Mouse (Mus musculus): Measurements from ENCODE around the gene Gprin2.
A peak's percentile ranks its signal among the peaks of the same experiment; 100 is the strongest.

Gene Gprin2

DNA sequence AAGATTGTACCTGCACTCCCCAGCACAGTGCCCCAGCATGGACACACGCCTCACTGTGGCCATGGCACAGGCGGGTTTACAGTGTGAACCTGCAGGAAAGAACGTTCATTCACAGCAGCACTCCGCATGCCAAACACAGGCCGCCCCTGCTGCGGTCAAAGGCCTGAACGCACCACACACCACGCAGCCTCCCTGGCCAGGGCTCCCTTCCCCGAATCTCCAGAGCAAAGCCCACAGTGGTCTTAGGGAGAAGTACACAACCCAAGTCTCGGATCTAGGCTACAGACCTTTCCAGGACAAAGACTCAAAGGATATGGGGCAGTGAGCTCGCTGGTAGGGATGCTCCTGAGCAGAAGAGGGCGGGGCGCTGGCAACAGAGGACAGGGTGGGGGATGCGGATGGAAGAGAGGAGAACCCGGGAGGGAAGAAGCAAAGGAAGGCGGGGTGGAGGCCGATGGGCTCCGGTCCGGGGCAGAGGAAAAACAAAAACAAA, 669 bp downstream of the Gprin2 start:
- peak; percentile 45 to 49 for DNase-seq

DNA sequence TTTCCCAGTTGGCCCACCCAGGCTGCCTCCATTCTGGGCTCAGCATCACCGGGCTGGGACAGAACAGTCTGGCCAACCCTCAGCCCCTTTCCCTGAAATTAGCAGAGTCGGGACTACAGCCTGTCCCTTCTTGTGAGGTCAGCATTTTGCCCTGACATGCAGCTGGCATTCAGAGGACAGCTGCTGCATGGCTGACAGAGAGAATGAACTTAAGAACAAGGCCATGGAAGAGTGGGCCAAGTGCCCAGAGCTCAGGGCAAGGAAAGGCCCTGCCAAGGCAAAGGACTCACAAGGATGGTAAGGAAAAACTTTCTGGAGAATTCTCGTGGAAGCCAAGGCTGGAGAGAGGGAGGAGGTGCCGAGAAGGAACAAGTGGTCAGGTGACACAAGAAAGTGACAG, 4.7 kb downstream of the Gprin2 start:
- no peak for DNase-seq

GRCm38 (mm10) chr14:34195466-34195865, 6.0 kb downstream of the Gprin2 start:
- peak; percentile 21 to 41 for DNase-seq

GRCm38 (mm10) chr14:34193879-34194278, 7.6 kb downstream of the Gprin2 start:
- no peak for DNase-seq

- DNase-seq, result no peak
Observed at GRCm38 (mm10) chr14:34190361-34190760, 11.1 kb downstream of the Gprin2 start.

DNA sequence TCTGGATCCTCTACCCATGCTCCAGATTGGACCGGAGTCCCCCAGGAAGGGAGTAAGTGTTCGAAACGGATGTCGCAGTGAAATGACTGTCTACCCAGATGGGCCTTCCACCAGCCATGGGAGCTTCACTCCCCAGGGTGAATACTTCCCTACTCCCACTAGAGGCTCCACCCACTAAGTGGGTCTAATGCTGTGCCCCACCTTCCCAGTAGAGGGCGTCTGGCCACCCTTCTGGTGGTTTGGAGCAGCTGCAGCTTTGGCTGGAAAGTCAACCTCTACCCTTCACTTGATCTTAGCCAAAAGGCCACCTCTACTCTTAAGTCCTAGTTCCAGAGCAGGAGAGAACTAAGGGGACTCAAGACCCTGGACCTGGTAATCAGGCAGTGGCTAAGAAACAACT, 12.8 kb downstream of the Gprin2 start:
- peak; percentile 13 to 40 for DNase-seq

GRCm38 (mm10) chr14:34183101-34183500, 18.4 kb downstream of the Gprin2 start:
- no peak for DNase-seq

DNA sequence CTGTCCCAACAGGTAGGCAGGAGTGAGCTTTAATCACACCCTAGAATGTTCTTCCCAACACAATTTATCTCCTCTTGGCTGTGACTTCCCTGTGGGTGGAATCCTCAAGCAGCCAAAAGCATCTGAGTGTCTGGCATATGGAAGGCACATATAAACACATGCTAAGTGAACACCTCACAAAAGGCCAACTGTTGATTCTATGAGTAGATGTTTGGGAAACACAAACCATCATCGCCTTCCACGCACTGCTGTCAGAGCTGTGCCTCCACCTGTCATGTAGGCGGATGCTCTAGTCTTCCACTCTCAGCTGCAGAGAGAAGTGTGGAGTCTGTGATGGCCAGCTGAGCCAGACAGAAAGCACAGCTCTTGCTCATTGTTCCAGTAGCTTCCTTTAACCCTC, 22.1 kb downstream of the Gprin2 start:
- DNase-seq, result no peak

DNA sequence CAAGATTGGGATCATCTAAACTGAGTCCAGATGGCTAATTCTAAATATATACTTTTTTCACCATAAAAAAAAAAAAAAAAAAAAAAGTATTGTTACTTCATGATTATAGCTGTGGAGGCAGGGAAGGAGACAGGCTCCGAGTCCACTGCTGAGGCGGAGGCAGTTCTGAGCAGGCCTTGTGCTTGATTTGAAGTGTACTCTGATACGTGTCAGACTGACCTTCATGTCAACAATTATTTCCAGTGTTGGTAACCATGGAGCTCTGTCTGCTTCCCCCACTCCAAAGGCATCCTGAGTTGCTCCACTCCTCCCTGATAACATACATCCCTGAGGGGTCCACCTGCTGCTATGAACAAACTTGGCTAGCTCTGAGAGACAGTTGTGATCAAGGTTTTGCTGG, 30.3 kb downstream of the Gprin2 start:
- DNase-seq, result no peak

DNA sequence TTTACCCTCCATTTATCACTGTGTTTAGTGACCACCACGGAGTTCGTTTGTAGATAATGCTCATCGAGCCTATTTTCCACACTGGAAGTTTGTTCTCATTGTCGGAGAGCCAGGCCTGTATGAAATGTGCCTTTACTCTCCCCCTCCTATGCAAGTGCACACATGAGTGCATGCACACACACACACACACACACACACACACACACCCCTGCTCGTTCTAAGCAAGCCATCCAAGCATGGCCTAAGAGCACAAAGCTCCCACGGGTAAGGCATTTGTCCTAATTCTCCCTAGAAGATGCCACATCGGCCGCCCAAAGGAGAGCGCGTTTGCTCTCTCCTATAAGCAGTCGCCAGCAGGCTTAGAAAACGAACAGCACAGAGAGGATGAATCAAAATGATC, 45.7 kb downstream of the Gprin2 start:
- no peak for DNase-seq

DNA sequence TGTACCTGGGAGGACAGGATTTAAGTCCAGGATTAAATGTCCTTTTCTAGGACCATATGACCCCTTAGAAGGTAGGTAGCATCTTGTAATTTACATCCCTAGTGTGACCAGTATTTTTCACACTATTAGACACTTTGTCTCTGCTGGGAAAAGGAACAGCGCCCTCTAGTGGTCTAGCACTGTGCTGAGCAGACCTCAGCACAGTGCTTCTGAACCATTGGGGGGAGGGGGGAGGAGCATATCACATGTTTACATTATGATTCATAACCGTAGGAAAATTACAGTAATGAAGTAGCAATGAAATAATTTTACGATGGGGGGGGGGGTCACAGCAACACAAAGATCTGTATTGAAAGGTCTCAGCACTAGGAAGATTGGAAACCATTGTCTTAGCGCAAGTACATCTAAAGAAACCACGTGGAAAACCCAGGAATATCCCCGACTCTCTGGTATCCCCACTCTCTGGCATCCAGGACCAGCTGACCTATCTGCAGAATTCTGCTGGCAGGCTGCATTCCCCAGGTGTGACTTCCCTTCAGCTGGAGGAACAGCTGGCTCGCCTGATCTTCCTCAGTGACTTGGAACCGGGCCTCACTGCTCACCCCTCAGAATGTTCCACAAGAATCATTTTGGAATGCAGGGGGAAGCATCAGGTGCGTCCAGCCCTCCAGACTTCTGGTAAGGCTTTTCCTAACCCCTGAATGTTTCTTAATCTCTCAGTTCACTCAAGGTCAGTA, 46.7 kb downstream of the Gprin2 start:
- peak; percentile 56 to 61 for DNase-seq

DNA sequence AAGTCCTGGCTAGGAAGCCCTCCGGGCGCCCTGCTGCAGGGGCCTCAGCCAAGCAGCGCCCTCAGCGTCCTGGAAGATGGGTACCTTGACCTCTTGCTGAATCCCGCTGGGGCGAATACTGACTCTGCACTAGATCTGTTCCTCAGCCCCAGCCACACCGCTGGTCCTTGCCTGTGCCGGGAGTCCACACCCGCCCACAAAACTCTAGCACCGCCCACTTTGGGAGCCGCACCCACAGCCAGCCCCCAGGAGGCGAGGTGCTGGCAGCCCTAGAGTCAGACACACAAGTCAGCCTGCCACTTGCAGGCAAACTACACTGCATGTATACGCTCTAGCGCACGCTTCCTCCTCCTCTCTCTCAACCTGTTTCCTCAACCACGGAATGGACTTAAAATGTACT, 49.1 kb downstream of the Gprin2 start, which contains the start of gene Npy4r:
Gene Npy4r, minus strand, starts transcription at position 148 of the 400 bp plus-strand sequence.
- DNase-seq, result no peak

DNA sequence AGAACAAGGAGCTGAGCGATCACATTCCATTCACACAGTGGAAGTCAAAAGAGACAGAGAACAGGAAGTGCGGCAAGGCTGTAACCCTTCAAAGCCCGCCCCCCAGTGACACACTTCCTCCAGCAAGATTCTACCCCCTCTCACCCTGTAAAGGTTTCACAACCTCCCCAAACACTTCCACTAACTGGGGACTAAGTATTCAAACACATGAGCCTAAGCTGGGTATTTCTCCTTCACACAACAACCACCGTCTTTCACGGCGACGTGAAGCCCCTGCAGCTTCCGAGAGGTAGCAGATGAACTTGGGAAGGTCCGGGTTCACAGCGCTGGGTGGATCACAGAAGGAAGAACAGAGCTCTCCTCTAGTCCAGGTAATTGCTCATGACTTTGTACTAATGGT, 58.5 kb downstream of the Gprin2 start:
- no peak for DNase-seq

GRCm38 (mm10) chr14:34142316-34142715, 59.1 kb downstream of the Gprin2 start:
- no peak for DNase-seq

DNA sequence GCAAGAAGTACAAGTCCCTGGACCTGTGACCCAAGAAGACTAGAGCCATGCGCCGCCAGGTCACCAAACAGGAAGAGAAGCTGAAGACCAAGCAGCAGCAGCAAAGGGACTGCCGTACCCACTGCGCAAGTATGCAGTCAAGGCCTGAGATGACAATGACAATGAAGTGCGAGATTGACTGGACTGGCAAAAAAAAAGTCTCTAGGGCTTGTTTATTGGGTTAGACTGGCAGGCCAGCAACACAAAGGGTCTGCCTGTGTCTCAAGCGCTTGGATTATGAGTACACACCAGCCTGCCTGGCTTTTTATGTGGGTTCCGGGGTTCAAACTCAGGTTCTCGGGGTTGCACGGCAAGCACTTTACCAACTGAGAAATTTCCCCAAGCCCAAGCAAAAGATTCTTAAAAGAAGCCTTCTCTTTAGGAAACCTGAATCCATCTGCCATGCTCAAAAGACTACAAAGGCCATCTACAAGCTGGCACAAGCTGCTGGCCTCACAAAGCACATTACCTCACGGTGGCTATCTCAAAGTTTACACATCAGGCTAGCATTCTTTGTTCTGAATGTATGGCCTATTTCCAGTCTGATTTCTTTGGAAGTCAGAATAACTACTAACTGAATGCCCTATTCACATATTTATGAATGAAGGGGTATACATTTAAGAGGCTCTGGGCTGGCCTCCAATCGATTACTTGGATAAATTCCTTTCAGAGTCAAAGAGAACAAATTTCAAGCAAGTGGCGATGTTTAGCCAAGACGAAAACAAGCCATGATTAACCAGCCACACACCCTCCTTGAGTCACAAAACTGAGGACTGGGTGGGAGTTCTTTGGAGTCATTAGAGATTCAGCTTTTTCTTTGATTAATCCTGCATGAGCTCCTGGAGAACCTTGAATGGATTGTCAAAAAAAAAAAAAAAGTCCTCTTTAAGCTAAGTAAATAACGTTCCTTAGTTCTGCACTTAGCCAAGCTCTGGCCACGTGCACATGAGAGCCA, 61.5 kb downstream of the Gprin2 start:
- no peak for DNase-seq

Measured in cerebellum, postnatal 36 days (tissue).